Mouse (Mus musculus): ENCODE results near the gene Mecom. TPM values are rescaled to one million over a fixed set of nuclear protein-coding genes. Genes with fewer than 3 reads are reported as not detected.

Mecom gene
- polyA plus RNA-seq, 1 experiment from 2014 or later = 19.5 TPM

- Histone ChIP-seq H3K4me2 (ENCODE audit: low read depth, low read length, severe bottlenecking) (no peak overlapping the region), H3K36me3 (ENCODE audit: control insufficient read depth, insufficient read depth, low read length) (no peaks in the 10 kb centered on the region), H3K4me3 (ENCODE audit: low read depth, low read length) (no peak overlapping the region), H3K9me3 (ENCODE audit: control insufficient read depth, low read length) (no peaks in the 10 kb centered on the region), H3K4me1 (replicated peaks; ENCODE audit: control insufficient read depth, insufficient read depth, low read length) (0 out of 2 replicates have a peak, but pooled peaks cover 2% of the 10 kb centered on the region), H3K9ac (ENCODE audit: low read length) (no peak overlapping the region), H3K27ac (ENCODE audit: low read depth, low read length) (no peak overlapping the region), H3K27me3 (ENCODE audit: control insufficient read depth, insufficient read depth, low read length) (no peaks in the 10 kb centered on the region)
- ATAC-seq (replicated peaks; ENCODE audit: low FRiP score) (no peak), DNase-seq (ENCODE audit: low spot score) (no peak)
- 10% methylated on average over 5 of the region's 5 CpGs for WGBS
Measured at GRCm38 (mm10) chr3:30483006-30483684, 64.7 kb downstream of the Mecom start.

- ATAC-seq (replicated peaks; ENCODE audit: low FRiP score) (no peak), DNase-seq (ENCODE audit: low spot score) (no peak)
- WGBS = 67% methylated on average over 10 of the region's 10 CpGs
- Histone ChIP-seq H3K27me3 (ENCODE audit: control insufficient read depth, insufficient read depth, low read length) (no peaks in the 10 kb centered on the region), H3K36me3 (ENCODE audit: control insufficient read depth, insufficient read depth, low read length) (no peaks in the 10 kb centered on the region), H3K9ac (ENCODE audit: low read length) (no peak overlapping the region), H3K27ac (ENCODE audit: low read depth, low read length) (no peak overlapping the region), H3K4me1 (replicated peaks; ENCODE audit: control insufficient read depth, insufficient read depth, low read length) (0 out of 2 replicates have a peak, but pooled peaks cover 2% of the 10 kb centered on the region), H3K4me2 (ENCODE audit: low read depth, low read length, severe bottlenecking) (no peak overlapping the region), H3K4me3 (ENCODE audit: low read depth, low read length) (no peak overlapping the region), H3K9me3 (ENCODE audit: control insufficient read depth, low read length) (no peaks in the 10 kb centered on the region)
Measured at GRCm38 (mm10) chr3:30481682-30482081, 66.1 kb downstream of the Mecom start.

GRCm38 (mm10) chr3:30480551-30480950, 67.3 kb downstream of the Mecom start:
- no peaks in the 10 kb centered on the region for H3K9me3 ChIP-seq (ENCODE audit: control insufficient read depth, low read length)
- no peak for ATAC-seq (replicated peaks; ENCODE audit: low FRiP score)
- H3K9ac ChIP-seq (ENCODE audit: low read length) = no peak overlapping the region
- H3K4me3 ChIP-seq (ENCODE audit: low read depth, low read length) = no peak overlapping the region
- H3K4me1 ChIP-seq (replicated peaks; ENCODE audit: control insufficient read depth, insufficient read depth, low read length) = 0 out of 2 replicates have a peak, but pooled peaks cover 2% of the 10 kb centered on the region
- H3K27ac ChIP-seq (ENCODE audit: low read depth, low read length) = no peak overlapping the region
- no peak for DNase-seq (ENCODE audit: low spot score)
- H3K27me3 ChIP-seq (ENCODE audit: control insufficient read depth, insufficient read depth, low read length) = no peaks in the 10 kb centered on the region
- H3K36me3 ChIP-seq (ENCODE audit: control insufficient read depth, insufficient read depth, low read length) = no peaks in the 10 kb centered on the region
- H3K4me2 ChIP-seq (ENCODE audit: low read depth, low read length, severe bottlenecking) = no peak overlapping the region
- WGBS = 76% methylated on average over 6 of the region's 6 CpGs

- H3K4me2 ChIP-seq (ENCODE audit: low read depth, low read length, severe bottlenecking) = no peak overlapping the region
- 49% methylated on average over 6 of the region's 6 CpGs for WGBS
- H3K36me3 ChIP-seq (ENCODE audit: control insufficient read depth, insufficient read depth, low read length) = no peaks in the 10 kb centered on the region
- DNase-seq (ENCODE audit: low spot score) = no peak
- no peaks in the 10 kb centered on the region for H3K9me3 ChIP-seq (ENCODE audit: control insufficient read depth, low read length)
- H3K27ac ChIP-seq (ENCODE audit: low read depth, low read length) = no peak overlapping the region
- no peak overlapping the region for H3K4me3 ChIP-seq (ENCODE audit: low read depth, low read length)
- no peak for ATAC-seq (replicated peaks; ENCODE audit: low FRiP score)
- no peaks in the 10 kb centered on the region for H3K27me3 ChIP-seq (ENCODE audit: control insufficient read depth, insufficient read depth, low read length)
- H3K4me1 ChIP-seq (replicated peaks; ENCODE audit: control insufficient read depth, insufficient read depth, low read length) = 0 out of 2 replicates have a peak, but pooled peaks cover 2% of the 10 kb centered on the region
- H3K9ac ChIP-seq (ENCODE audit: low read length) = no peak overlapping the region
Measured at GRCm38 (mm10) chr3:30478252-30478651, 69.6 kb downstream of the Mecom start.

GRCm38 (mm10) chr3:30477008-30477407, 70.8 kb downstream of the Mecom start:
- no peak overlapping the region for H3K4me2 ChIP-seq (ENCODE audit: low read depth, low read length, severe bottlenecking)
- WGBS = 45% methylated on average over 5 of the region's 5 CpGs
- no peak for ATAC-seq (replicated peaks; ENCODE audit: low FRiP score)

GRCm38 (mm10) chr3:30475591-30475990, 72.2 kb downstream of the Mecom start:
- DNase-seq (ENCODE audit: low spot score) (no peak), ATAC-seq (replicated peaks; ENCODE audit: low FRiP score) (no peak)
- Histone ChIP-seq H3K4me1 (replicated peaks; ENCODE audit: control insufficient read depth, insufficient read depth, low read length) (no peaks in the 10 kb centered on the region), H3K9me3 (ENCODE audit: control insufficient read depth, low read length) (no peaks in the 10 kb centered on the region), H3K27me3 (ENCODE audit: control insufficient read depth, insufficient read depth, low read length) (no peaks in the 10 kb centered on the region), H3K27ac (ENCODE audit: low read depth, low read length) (no peak overlapping the region), H3K9ac (ENCODE audit: low read length) (no peak overlapping the region), H3K4me3 (ENCODE audit: low read depth, low read length) (no peak overlapping the region), H3K36me3 (ENCODE audit: control insufficient read depth, insufficient read depth, low read length) (no peaks in the 10 kb centered on the region), H3K4me2 (ENCODE audit: low read depth, low read length, severe bottlenecking) (no peak overlapping the region)
- 64% methylated on average over 6 of the region's 6 CpGs for WGBS

More at GRCm38 (mm10) chr3:30477008-30477407, 70.8 kb downstream of the Mecom start:
- Histone ChIP-seq H3K9ac (ENCODE audit: low read length) (no peak overlapping the region), H3K4me3 (ENCODE audit: low read depth, low read length) (no peak overlapping the region), H3K9me3 (ENCODE audit: control insufficient read depth, low read length) (no peaks in the 10 kb centered on the region), H3K27ac (ENCODE audit: low read depth, low read length) (no peak overlapping the region), H3K4me1 (replicated peaks; ENCODE audit: control insufficient read depth, insufficient read depth, low read length) (no peaks in the 10 kb centered on the region), H3K27me3 (ENCODE audit: control insufficient read depth, insufficient read depth, low read length) (no peaks in the 10 kb centered on the region), H3K36me3 (ENCODE audit: control insufficient read depth, insufficient read depth, low read length) (no peaks in the 10 kb centered on the region)
- DNase-seq (ENCODE audit: low spot score) = no peak

- no peaks in the 10 kb centered on the region for H3K27me3 ChIP-seq (ENCODE audit: control insufficient read depth, insufficient read depth, low read length)
- H3K27ac ChIP-seq (ENCODE audit: low read depth, low read length) = no peak overlapping the region
- H3K4me1 ChIP-seq (replicated peaks; ENCODE audit: control insufficient read depth, insufficient read depth, low read length) = no peaks in the 10 kb centered on the region
- no peak overlapping the region for H3K4me3 ChIP-seq (ENCODE audit: low read depth, low read length)
- H3K36me3 ChIP-seq (ENCODE audit: control insufficient read depth, insufficient read depth, low read length) = no peaks in the 10 kb centered on the region
- no peaks in the 10 kb centered on the region for H3K9me3 ChIP-seq (ENCODE audit: control insufficient read depth, low read length)
- no peak for ATAC-seq (replicated peaks; ENCODE audit: low FRiP score)
- DNase-seq (ENCODE audit: low spot score) = no peak
- no peak overlapping the region for H3K9ac ChIP-seq (ENCODE audit: low read length)
- H3K4me2 ChIP-seq (ENCODE audit: low read depth, low read length, severe bottlenecking) = no peak overlapping the region
- WGBS = 84% methylated on average over 7 of the region's 7 CpGs
Measured at GRCm38 (mm10) chr3:30468068-30468835, 79.6 kb downstream of the Mecom start.

GRCm38 (mm10) chr3:30466031-30466650, 81.7 kb downstream of the Mecom start:
- H3K9ac ChIP-seq (ENCODE audit: low read length) = no peak overlapping the region
- no peak overlapping the region for H3K4me2 ChIP-seq (ENCODE audit: low read depth, low read length, severe bottlenecking)
- 71% methylated on average over 11 of the region's 11 CpGs for WGBS
- DNase-seq (ENCODE audit: low spot score) = no peak
- H3K27me3 ChIP-seq (ENCODE audit: control insufficient read depth, insufficient read depth, low read length) = no peaks in the 10 kb centered on the region
- no peaks in the 10 kb centered on the region for H3K36me3 ChIP-seq (ENCODE audit: control insufficient read depth, insufficient read depth, low read length)
- H3K27ac ChIP-seq (ENCODE audit: low read depth, low read length) = no peak overlapping the region
- no peak for ATAC-seq (replicated peaks; ENCODE audit: low FRiP score)
- H3K4me3 ChIP-seq (ENCODE audit: low read depth, low read length) = no peak overlapping the region
- no peaks in the 10 kb centered on the region for H3K9me3 ChIP-seq (ENCODE audit: control insufficient read depth, low read length)
- H3K4me1 ChIP-seq (replicated peaks; ENCODE audit: control insufficient read depth, insufficient read depth, low read length) = no peaks in the 10 kb centered on the region
